Mouse (Mus musculus) midbrain, embryonic 16.5 days (tissue): ENCODE data around the gene Ppp1r27. TPM values are rescaled to one million over a fixed set of nuclear protein-coding genes. Genes with fewer than 3 reads are reported as not detected.

Experiments
- ATAC-seq: fragments of 200-750 bp; cut with Nextera tagmentation; 2 replicates; pipeline ENCODE4 v1.8.0; 2017; ENCODE audit warnings: moderate TSS enrichment
- H3K27ac ChIP-seq: fragments of 300-500 bp; sonication (generic); 2 replicates; pipeline ENCODE4 v1.5.1; 2014; ENCODE audit warnings: mild to moderate bottlenecking, low read length, mixed read lengths
- H3K27me3 ChIP-seq: fragments of 300-500 bp; sonication (generic); 2 replicates; pipeline ENCODE4 v1.6.1; 2014; ENCODE audit warnings: low read depth, low read length, mixed read lengths; ENCODE audit not compliant: control insufficient read depth, insufficient read depth
- H3K36me3 ChIP-seq: fragments of 300-500 bp; sonication (generic); 2 replicates; pipeline ENCODE4 v1.6.1; 2014; ENCODE audit warnings: mild to moderate bottlenecking, low read length, moderate library complexity, mixed read lengths; ENCODE audit not compliant: control insufficient read depth, insufficient read depth
- H3K4me1 ChIP-seq: fragments of 300-500 bp; sonication (generic); 2 replicates; pipeline ENCODE4 v1.6.1; 2014; ENCODE audit warnings: mild to moderate bottlenecking, low read length, mixed read lengths; ENCODE audit not compliant: control insufficient read depth, insufficient read depth
- H3K4me2 ChIP-seq: fragments of 300-500 bp; sonication (generic); 2 replicates; pipeline ENCODE4 v1.6.1; 2014; ENCODE audit warnings: mild to moderate bottlenecking, low read length, mixed read lengths
- H3K4me3 ChIP-seq: fragments of 300-500 bp; sonication (generic); 2 replicates; pipeline ENCODE4 v1.5.1; 2014; ENCODE audit warnings: low read depth, mild to moderate bottlenecking, low read length, moderate library complexity, mixed read lengths
- H3K9ac ChIP-seq: fragments of 300-500 bp; sonication (generic); 2 replicates; pipeline ENCODE4 v1.6.1; 2014; ENCODE audit warnings: low read depth, low read length, mixed read lengths
- H3K9me3 ChIP-seq: fragments of 300-500 bp; sonication (generic); replicated peaks from 2 replicates; pipeline ENCODE4 v1.6.1; 2014; ENCODE audit warnings: mild to moderate bottlenecking, low read length, mixed read lengths; ENCODE audit not compliant: control insufficient read depth, poor library complexity, severe bottlenecking
- WGBS: fragments of 180-500 bp; shearing (Covaris S2); extraction: QIAGEN DNeasy Blood & Tissue Kit; methylation state at CpG from one replicate; pipeline ENCODE4 v1.1.7; 2014; 5-methylcytosine and 5-hydroxymethylcytosine counted together
- polyA plus RNA-seq: library from polyadenylated mRNA; unstranded; fragments of >200 nt; fragmentation: Nextera tagmentation; extraction: Ambion mirVana; gene quantifications from 2 replicates; pipeline ENCODE4 v1.2.1, GENCODE M21; 2015

Gene Ppp1r27
- polyA plus RNA-seq, 1 experiment from 2014 or later: not detected

DNA sequence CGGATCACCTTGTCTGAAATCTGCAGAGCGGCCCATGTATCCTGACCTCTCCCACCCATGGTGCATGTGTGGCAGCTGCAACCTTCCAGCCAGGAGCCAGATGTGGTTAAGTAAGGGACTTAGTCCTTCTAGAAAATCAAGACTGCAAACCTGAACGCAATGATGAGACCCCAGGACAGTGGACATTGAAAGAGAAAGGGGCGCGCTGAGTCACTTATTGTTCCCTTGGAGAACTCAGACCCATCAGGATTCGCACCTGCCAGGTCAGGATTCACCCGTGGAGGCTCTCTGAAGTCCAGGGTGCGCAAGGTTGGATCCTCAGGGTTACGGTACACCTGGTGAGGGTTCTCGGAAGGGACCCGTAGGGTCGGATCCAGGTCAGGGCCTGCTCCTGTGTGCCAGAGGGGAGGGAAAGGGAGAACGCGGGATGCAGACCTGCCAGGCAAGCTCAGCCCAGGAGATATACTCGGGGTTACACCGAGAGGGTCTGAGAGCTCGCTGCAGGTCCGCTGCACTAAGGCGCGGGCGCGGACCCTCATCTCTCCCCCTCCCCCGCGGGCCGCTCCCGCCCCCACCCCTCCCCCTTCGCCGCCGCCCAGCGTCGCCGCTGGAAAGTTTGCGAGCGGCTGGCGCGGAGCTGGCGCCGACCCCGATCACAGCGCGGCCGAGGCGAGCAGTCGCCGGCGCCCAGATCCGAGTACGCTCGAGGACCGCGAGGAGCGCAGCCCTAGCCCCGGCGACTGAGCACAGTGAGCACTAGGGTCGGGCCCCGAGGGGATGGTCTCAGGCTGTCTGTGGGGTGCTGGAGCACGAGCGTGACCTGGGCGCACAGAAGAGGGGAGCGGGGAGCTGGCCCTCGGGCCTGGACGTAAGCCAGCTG lies 20.6 kb downstream of the Ppp1r27 start, which contains the start of gene Gcgr:
Gcgr (plus strand) TSS at position 615 of the 880 bp plus-strand sequence.
- no peak for ATAC-seq
- peak within 1 kb of the TSS; percentile 50; the same call in 1 of the 2 replicates for H3K9ac ChIP-seq
- 9% methylated on average over 47 of the region's 62 CpGs for WGBS

DNA sequence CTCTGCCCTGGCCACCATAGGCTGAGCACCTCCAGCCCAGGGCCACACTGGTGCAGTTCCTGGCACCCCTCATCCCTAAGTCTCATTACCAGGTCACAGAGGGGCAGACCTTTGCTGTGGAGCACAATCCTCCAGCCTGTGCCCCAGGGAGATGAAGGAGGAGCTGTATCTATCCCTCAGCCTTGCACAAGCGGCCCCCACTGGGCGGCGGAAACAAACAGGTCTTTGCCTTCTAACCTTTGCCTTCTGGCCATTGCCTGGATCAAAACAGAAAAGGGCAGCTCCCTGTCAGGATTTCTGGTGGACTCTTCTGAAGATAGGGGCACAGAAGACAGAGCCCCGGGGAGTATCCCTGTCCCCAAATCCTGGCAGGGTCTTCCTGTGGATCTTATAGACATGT lies 22.0 kb downstream of the Ppp1r27 start:
- Histone ChIP-seq H3K36me3 (no peaks in the 10 kb centered on the region), H3K4me1 (peaks cover 6% of the 10 kb centered on the region), H3K4me2 (no peak overlapping the region), H3K27ac (no peak overlapping the region), H3K4me3 (no peak overlapping the region), H3K9ac (no peak overlapping the region), H3K9me3 (no peaks in the 10 kb centered on the region), H3K27me3 (peaks cover 55% of the 10 kb centered on the region)
- 47% methylated on average over 4 of the region's 4 CpGs for WGBS
- ATAC-seq: no peak

More for the DNA sequence above, 20.6 kb downstream of the Ppp1r27 start, which contains the start of gene Gcgr:
- H3K9me3 ChIP-seq: no peaks in the 10 kb centered on the region
- H3K4me2 ChIP-seq: peak within 1 kb of the TSS; percentile 56
- H3K27me3 ChIP-seq: peaks cover 55% of the 10 kb centered on the region
- no peaks in the 10 kb centered on the region for H3K36me3 ChIP-seq
- H3K4me1 ChIP-seq: peaks cover 6% of the 10 kb centered on the region
- no peak within 1 kb of the TSS for H3K27ac ChIP-seq
- H3K4me3 ChIP-seq: peak within 1 kb of the TSS; percentile 30

DNA sequence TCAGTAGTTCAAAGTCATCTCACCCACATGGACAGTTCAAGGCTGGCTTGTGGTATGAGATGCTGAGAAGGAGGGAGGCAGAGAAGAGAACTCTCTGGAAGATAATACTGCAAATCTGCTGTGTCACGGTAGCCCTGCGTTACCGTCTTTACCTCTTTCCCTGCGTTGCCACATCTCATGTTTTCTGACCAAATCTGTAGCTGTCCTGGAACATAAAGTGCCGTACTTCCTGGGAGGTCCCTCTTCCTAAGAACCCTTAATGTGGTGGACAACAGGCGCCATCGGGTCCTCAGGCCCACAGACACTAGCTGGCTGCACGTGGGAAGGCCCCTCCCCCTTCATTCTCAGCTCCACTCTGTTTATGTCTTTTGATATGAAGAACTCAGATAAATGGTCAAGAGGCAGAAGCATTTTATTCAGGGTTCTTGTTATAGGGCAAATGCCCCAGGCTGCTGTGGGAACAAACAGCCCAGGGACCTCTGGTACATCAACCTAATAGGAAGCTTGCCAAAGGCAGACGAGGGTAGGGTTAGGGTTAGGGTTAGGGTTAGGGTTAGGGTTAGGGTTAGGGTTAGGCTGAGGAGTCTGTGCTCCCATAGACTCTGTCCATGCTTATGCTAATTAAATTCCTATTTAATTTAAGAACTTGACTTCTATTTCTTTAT lies 23.1 kb downstream of the Ppp1r27 start:
- no peaks in the 10 kb centered on the region for H3K36me3 ChIP-seq
- WGBS: 84% methylated on average over 9 of the region's 9 CpGs
- H3K4me1 ChIP-seq: peaks cover 6% of the 10 kb centered on the region
- H3K9ac ChIP-seq: no peak overlapping the region
- no peak overlapping the region for H3K4me3 ChIP-seq
- no peaks in the 10 kb centered on the region for H3K9me3 ChIP-seq
- no peak for ATAC-seq
- H3K27ac ChIP-seq: no peak overlapping the region
- peaks cover 47% of the 10 kb centered on the region for H3K27me3 ChIP-seq
- no peak overlapping the region for H3K4me2 ChIP-seq

DNA sequence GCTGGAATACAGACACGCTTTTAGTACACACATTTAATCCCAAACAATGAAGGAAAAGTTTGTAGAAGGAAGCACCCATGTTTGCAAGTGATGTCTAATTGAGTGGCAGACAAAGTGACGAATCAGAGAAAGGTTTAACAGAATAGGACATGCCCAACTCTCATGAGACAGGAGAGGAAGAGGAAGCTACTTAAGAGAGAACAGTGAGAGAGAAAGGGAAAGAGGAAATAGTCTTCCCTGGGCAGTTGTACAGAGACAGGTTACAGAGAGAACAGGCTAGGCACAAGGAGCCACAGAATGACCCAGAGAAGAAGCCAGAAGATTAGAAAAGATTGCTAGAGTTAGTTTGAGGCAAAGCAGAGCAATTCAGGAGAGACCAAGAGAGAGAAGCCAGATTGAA lies 25.0 kb downstream of the Ppp1r27 start:
- no peak overlapping the region for H3K4me2 ChIP-seq
- peaks cover 31% of the 10 kb centered on the region for H3K27me3 ChIP-seq
- no peak overlapping the region for H3K4me3 ChIP-seq
- peaks cover 6% of the 10 kb centered on the region for H3K4me1 ChIP-seq
- no peaks in the 10 kb centered on the region for H3K36me3 ChIP-seq
- no peak overlapping the region for H3K9ac ChIP-seq
- ATAC-seq: no peak
- 89% methylated on average over 2 of the region's 2 CpGs for WGBS
- H3K27ac ChIP-seq: no peak overlapping the region
- H3K9me3 ChIP-seq: no peaks in the 10 kb centered on the region

DNA sequence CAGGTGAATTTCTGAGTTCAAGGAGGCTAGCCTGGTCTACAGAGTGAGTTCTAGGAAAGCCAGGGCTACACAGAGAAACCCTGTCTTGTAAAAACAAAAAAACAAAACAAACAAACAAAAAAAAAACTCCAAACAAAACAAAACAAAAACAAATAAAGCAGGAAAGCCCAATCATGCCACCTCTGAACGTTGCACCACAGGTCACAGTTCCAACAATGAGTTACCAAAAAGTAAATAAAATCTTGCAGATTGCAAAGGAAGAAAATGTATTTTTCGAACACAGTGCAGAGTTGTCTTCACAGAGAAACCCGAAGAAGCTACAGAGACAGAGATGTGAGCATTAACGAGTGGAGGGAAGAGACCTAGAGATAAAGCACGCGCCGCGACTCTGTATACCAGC lies 28.4 kb downstream of the Ppp1r27 start:
- Histone ChIP-seq H3K4me3 (no peak overlapping the region), H3K4me2 (no peak overlapping the region), H3K9ac (no peak overlapping the region), H3K9me3 (no peaks in the 10 kb centered on the region), H3K27ac (no peak overlapping the region), H3K36me3 (no peaks in the 10 kb centered on the region), H3K27me3 (no peaks in the 10 kb centered on the region; the same call in 1 of the 2 replicates), H3K4me1 (no peaks in the 10 kb centered on the region)
- ATAC-seq: no peak
- WGBS: 87% methylated on average over 8 of the region's 8 CpGs

DNA sequence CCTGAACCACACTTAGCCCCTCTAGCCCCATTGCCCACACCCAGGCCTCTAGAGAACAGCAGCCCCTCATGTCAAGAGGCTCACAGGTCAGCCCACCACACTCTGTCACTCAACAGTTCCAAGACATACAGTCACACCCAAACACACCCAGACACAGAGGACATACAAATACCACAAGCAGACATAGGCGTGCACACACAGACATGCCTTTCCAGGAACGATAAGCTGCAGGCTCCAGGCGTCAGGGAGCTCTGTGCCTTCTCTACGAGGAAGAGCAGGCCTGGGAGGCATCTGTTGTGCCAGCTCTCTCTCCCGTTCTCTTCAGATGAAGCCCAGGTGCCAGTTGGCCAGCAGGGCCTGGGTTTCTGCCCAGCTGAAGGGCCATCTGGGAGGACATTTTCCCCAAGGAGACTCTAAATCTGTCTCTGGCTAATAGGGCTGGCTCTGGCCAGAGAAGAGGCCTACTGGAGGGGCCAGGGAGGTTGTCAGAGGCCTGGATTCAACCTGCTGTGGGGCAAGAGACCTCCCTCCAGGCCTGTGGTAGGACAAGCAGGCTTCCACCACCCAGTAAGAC lies 29.9 kb downstream of the Ppp1r27 start:
- Histone ChIP-seq H3K4me2 (no peak overlapping the region), H3K27ac (no peak overlapping the region), H3K27me3 (no peaks in the 10 kb centered on the region), H3K9me3 (no peaks in the 10 kb centered on the region), H3K4me3 (no peak overlapping the region), H3K4me1 (no peaks in the 10 kb centered on the region), H3K36me3 (no peaks in the 10 kb centered on the region), H3K9ac (no peak overlapping the region)
- WGBS: 85% methylated on average over 5 of the region's 5 CpGs
- ATAC-seq: no peak

DNA sequence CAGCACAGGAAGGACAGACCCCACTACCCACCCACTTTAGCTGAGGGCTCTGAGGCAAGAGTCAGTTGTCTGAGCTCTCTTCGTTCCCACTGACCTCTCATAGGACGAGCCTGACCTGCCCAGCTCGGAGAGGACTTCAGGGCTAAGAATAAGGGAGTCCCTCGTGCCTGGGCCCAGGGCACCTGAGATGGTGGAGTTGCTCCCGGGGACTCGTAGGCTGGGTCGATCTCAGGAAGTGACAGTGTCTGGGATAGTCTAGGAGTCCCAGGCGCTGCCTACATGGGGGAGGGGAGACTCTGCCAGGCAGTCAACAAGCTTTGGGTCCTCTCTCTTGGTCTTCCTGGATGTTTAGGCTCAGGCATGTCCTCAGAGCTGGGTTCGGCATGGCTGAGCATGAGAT lies 30.4 kb downstream of the Ppp1r27 start:
- Histone ChIP-seq H3K27me3 (no peaks in the 10 kb centered on the region), H3K4me2 (no peak overlapping the region), H3K9ac (no peak overlapping the region), H3K9me3 (no peaks in the 10 kb centered on the region), H3K27ac (no peak overlapping the region), H3K4me1 (no peaks in the 10 kb centered on the region), H3K4me3 (no peak overlapping the region), H3K36me3 (no peaks in the 10 kb centered on the region)
- WGBS: 87% methylated on average over 9 of the region's 9 CpGs
- no peak for ATAC-seq

DNA sequence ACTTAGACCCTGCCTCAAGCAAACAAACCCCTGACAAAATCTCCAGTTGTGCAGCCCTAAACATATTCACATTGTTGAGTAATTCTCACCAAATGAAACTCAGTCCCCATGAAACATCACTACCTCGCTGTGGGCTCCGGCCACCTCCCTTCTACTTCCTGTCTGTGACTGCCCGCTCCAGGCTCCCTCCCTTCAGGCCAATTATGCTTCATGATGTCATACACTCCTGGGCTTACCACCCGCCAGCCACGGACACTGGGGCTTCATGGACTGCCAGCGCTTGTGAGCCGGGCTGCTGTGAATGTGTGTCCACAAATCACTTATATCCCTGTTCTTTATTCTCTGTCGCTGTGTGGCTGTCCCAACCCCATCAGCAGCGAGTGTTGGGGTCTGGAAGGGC lies 31.2 kb downstream of the Ppp1r27 start:
- H3K36me3 ChIP-seq: no peaks in the 10 kb centered on the region
- H3K27me3 ChIP-seq: no peaks in the 10 kb centered on the region
- WGBS: 44% methylated on average over 9 of the region's 9 CpGs
- no peak overlapping the region for H3K9ac ChIP-seq
- H3K4me2 ChIP-seq: no peak overlapping the region
- H3K27ac ChIP-seq: no peak overlapping the region
- no peak for ATAC-seq
- H3K4me1 ChIP-seq: no peaks in the 10 kb centered on the region
- no peak overlapping the region for H3K4me3 ChIP-seq
- no peaks in the 10 kb centered on the region for H3K9me3 ChIP-seq

DNA sequence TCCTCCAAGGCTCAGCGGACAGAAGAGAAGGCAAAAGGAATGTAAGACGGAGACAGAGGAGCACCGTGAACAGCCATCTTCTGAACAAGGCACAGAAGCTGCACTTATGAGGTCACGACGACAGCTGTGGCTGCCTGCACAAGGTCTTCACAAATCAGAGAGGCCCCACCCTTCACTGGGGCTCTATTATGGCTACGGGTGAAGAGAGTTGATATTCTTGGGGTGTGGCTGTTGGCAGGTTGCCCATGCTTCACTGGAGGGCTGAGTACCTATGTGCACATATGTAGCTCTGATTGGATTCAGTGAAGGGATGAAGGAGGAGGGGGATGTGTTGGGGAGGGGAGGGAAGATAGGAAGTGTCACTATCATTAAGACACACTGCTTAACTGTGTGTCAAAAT lies 32.4 kb downstream of the Ppp1r27 start:
- H3K36me3 ChIP-seq: no peaks in the 10 kb centered on the region
- no peak overlapping the region for H3K27ac ChIP-seq
- no peaks in the 10 kb centered on the region for H3K9me3 ChIP-seq
- no peak overlapping the region for H3K9ac ChIP-seq
- H3K4me2 ChIP-seq: no peak overlapping the region
- H3K27me3 ChIP-seq: no peaks in the 10 kb centered on the region
- H3K4me1 ChIP-seq: no peaks in the 10 kb centered on the region
- ATAC-seq: no peak
- 78% methylated on average over 6 of the region's 6 CpGs for WGBS
- H3K4me3 ChIP-seq: no peak overlapping the region
